Mouse (Mus musculus) cerebellum, adult 9-11 months (tissue): ENCODE results near the gene Rlbp1.

Experiments used
- DNase-seq: peaks from one replicate; pipeline ENCODE4 v3.0.0; 2022

The Rlbp1 gene

DNA sequence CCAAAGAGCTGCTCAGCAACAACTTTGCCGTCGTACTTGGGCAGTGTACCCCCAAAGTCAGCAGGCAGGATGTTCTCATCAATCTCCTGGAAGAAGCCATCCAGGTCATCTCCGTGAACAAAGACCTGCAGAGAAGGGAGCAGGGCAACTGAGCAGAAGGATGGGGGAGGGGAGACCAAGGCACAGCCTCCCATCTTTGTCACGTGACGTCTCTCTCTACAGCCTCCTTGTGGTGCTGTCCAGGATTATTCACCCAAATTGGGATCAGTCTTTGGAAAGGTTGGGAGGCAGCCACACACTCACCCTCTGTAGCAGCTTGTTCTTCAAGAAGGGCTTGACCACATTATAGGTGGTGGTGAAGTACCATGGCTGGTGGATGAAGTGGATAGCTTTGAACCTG lies 11.3 kb downstream of the Rlbp1 start:
- no peak for DNase-seq

GRCm38 (mm10) chr7:79374017-79374416 lies 12.8 kb downstream of the Rlbp1 start:
- no peak for DNase-seq

DNA sequence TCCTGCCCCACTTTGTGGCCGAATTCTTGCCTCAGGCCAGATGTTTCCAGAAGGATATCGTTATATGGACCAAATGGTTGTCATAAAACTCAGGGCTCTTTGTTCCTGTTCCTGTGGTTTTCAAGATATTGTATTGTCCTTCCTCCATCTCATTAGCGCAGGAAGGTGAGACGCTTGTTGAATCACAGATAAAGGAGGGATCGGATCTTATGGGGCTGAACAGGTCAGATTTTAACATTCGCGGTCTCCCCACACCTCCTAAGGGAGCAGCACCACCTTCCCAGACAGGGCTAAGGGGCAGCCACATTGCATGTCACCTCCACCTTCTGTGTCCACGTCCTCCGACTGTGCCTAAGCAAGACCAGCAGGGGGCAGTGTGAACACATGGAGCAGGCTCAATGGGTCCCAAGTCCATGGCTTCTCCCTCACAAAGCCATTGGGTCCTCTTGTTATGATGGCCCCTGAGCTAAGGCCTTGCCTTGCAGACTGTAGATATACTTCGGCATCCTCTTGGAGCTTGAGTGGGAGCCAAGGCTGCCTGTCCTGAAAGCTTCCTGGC lies 15.4 kb downstream of the Rlbp1 start:
- DNase-seq, result peak; percentile 40

DNA sequence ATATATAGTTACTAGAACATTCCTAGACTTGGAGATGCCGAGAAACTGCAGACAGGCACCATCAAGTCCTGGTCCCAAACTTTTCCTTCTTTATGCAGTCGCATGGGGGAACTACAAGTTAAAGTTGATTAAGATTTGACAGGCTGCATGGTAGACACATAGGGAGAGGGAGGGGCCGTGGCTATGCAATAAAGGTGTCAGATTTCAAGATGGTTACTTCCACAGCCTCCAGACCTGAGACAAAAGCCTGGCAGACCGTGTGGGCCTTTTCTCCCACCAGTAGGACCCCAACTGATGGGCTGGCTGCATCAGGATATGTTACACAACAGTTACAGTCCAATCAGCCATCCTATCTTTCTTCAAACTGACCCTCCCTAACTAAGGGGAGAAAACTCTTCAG lies 17.4 kb downstream of the Rlbp1 start:
- no peak for DNase-seq

- DNase-seq, result no peak
These were observed 18.2 kb downstream of the Rlbp1 start for GRCm38 (mm10) chr7:79368664-79369063.

DNA sequence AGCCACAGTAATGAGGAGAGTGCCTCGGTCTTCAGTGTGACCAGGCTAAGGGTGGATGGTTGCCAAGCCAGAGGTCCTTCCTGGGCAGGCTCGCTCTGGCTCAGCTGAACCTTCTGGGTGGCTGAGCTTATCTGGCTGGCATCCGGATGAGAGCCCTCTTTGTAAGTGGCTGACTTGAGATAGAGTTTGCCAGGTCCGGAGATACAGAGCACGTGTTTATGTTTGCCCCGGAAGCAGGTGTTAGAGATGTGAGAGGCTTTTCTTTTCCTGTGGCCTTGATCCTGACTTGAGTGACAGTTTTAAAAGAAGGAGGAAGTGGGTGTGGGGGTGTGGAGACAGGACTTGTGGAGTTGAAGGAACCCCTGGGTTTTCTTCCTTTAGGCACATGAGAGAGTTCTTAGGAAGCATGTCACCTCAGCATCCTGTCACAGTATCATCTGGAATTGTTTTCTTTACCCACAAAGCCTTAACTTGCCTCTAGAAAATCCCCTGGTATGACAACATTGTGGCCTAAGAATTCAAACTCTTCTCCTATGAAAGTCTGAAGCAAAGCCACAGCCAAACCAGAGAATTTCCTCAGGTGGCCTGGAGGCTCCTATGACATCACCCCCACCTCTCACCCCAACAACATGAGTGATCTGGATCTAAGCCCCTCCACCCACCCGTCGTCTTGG lies 23.3 kb downstream of the Rlbp1 start:
- no peak for DNase-seq

GRCm38 (mm10) chr7:79362830-79363229 lies 24.0 kb downstream of the Rlbp1 start:
- no peak for DNase-seq

DNA sequence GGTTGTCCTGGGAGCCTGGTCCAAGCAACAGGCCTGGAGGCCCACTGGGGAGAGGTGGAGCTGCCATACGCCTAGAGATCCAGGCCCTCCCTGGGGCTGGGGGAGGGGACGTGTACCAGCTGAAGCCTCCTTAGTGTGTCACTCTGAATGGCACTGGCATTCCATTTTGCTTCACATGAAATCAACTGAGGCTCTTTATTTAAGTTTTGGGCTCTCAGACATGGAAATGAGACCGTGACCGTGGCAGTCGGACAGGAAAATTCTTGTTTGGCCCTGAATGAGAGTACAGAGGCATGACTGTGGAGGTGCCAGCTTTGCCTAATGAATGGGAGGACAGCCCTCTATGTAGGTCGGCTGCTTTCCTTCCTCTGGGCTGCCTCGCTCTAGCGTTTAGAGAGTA lies 24.6 kb downstream of the Rlbp1 start:
- no peak for DNase-seq

GRCm38 (mm10) chr7:79360056-79360455 lies 26.8 kb downstream of the Rlbp1 start:
- no peak for DNase-seq

GRCm38 (mm10) chr7:79359183-79359435 lies 27.7 kb downstream of the Rlbp1 start:
- no peak for DNase-seq

DNA sequence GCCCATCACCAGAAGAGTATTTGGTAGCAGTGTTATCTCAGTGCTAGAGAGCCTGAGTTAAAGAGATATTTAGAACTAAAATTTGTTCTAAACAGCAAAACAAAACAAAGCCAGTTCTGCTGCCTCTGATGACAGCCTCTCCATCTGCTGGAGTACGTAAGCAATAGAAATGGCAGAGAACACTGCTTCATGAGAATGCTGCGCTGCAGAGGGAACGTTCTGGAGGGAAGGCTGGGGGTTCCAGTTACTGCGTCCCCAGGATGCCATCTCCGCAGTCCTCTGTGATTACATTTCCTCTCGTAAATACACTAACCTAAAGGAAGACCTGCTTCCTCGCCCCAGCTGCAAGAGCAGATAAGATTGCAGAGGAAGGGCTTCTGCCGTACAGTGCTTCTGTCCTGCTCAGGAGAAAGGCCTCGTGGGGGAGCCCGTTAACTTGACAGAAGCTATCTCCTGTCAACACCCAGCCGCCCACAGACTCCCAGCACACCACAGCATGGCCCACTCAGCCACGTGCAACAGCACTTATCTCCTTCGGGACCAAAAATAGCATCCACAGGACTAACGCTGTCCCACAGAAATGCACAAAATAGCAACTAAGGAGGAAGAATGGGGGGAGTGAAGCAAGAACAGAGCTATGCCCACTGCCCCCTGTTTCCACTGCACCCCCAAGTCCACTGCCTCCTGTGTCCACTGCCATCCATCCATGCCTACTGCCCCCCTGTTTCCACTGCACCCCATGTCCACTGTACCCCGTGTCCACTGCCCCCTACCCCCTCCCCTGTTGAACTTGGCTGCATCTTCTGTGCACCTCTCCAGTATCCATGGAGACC lies 28.3 kb downstream of the Rlbp1 start:
- DNase-seq, result no peak

GRCm38 (mm10) chr7:79349738-79350386 lies 37.0 kb downstream of the Rlbp1 start:
- peak; percentile 74 for DNase-seq

DNA sequence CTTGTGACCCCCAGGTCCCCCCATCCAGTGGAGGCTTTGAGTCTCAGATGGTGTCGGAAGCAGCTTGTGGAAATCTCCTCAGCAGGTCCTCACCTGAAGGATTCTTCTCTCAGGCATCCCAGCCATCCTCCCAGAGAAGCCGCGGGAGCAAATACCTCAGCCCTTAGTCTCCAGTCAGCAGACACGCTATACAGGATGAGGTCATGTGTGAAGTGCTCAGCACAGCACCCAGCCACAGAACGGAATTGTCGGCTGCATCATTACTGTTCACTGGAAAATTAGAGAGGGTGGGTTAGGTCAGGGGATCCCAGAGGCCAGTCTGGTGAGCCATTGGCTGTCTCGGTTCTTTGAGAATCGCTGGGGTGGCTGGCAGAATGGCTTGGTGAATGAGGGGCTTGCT lies 38.0 kb downstream of the Rlbp1 start:
- DNase-seq, result no peak

DNA sequence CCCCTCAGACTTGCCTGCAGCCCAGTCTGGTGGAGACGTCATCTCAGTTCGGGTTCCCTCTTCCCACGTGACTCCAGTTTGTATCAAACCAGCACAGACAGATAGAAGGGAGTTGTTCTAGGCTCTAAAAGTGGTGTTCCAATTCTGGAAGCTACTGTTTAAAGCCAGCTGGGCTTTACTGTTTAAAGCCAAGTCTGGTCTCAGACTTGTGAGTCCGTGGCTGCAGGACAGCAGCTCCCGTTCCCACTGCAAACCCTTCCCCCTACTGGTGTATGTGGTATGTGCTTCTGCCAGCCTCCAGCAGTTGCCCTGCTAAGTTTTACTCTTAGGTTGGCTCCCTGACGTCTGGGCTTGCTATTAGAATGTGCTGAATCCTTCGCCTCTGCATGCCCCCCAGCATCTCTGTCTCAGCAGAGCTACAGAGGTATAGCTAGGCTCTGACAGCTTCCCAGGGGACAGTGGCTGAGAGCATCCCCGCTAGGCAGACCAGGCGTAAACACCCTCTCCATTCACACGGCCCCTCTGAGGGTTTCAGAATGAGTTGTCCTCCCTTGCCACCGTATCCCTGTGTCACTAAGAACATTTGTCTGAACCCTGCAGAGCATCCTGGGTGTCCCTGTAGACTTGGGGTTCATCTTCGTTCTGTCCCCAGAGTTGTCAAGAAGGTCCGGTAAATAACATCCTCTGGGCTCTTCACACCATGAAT lies 39.6 kb downstream of the Rlbp1 start:
- no peak for DNase-seq

GRCm38 (mm10) chr7:79346555-79347075 lies 40.2 kb downstream of the Rlbp1 start:
- DNase-seq, result no peak

DNA sequence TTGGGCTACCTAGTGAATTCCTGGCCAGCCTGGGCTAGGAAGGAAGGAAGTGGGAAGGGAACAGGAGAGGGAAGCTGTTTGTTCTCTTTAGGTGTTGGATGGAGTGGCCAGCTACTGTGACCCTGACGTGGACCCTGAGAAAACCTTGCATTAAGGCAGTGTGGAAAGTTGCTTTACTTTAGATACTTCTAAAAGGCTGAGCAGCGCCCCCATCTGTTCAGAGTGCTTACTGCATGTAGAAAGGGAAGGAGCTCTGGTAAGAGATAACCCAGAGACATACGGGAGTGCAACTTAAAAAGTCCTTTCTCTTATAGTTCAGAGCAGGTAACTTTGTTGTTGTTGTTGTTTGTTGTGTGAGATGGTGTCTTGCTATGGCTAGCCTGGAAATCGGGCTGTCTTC lies 40.9 kb downstream of the Rlbp1 start:
- no peak for DNase-seq

- no peak for DNase-seq
These were observed 50.4 kb downstream of the Rlbp1 start for GRCm38 (mm10) chr7:79336362-79336910.

- no peak for DNase-seq
These were observed 53.4 kb downstream of the Rlbp1 start for GRCm38 (mm10) chr7:79333419-79333818.

DNA sequence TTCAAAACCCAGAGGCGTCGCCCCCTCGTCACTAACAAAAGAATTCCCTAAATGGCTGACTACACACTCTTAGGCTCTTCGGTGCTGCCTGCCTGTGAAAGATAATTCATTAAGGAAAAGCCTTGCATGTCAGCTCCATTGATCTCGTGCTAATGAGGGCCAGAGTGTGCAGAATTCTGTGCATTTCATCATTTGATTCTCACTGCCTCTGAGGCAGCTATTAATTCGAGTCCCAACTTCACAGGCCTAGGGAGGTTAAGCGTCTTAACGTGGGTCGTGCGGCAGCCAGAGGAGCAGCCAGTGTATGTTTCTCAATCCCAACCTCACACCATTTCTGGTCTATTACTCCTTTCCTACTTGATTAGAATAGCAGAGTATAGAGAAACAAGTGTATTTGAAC lies 55.7 kb downstream of the Rlbp1 start:
- no peak for DNase-seq

DNA sequence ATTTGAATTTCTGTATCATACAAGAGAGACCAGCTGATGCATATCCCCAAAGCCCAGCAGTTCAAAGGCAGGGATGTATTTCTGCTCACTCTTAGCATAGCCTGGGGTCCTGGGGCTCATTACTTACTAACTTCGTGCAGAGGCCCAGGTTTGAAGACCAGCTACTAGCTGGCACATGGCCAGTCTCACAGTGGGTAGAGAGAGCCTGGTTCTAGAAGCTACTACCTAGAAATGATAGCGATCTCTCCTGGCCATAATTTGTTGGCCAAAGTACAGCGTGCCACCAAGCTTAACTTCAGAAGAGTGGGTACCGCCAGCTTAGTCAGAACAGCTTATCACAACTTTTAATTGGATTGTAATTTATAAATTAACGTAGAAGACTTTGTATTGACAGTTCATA lies 58.1 kb downstream of the Rlbp1 start:
- no peak for DNase-seq
